Mouse (Mus musculus): Measurements from ENCODE around the gene Yjefn3. TPM values are rescaled to one million over a fixed set of nuclear protein-coding genes. Genes with fewer than 3 reads are reported as not detected.
"Not testable (repeated sequence)": the region's sequence is repeated elsewhere in the genome, so short reads cannot be mapped to it uniquely, and the experiment has no call there.

The Yjefn3 gene
- polyA plus RNA-seq (2015; fragmentation: Nextera tagmentation; extraction: Ambion mirVana): 5.9 and 10.1 TPM in 2 replicates

GRCm38 (mm10) chr8:69902163-69903062 is at the start of gene Yjefn3, which contains the start of the genes Tssk6 and Ndufa13:
TSS of gene Yjefn3 (minus strand) at chr8:69902712.
TSS of gene Tssk6 (plus strand) at chr8:69902184.
TSS of gene Ndufa13 (minus strand) at chr8:69902558.
- Histone ChIP-seq H3K4me2 (peak within 1 kb of the TSS; percentile 90), H3K9me3 (replicated peaks) (no peaks in the 10 kb centered on the region), H3K27me3 (no peaks in the 10 kb centered on the region), H3K36me3 (peaks cover 3% of the 10 kb centered on the region; the same call in 1 of the 2 replicates), H3K4me1 (replicated peaks) (peaks cover 57% of the 10 kb centered on the region), H3K4me3 (peak within 1 kb of the TSS; percentile 79), H3K9ac (peak within 1 kb of the TSS; percentile 71), H3K27ac (peak within 1 kb of the TSS; percentile 93)
- peak; percentile 12 for ATAC-seq (replicated peaks; ENCODE audit: insufficient number of reproducible peaks, insufficient read depth, low FRiP score, low read depth)
- WGBS: 4% methylated on average over 89 of the region's 89 CpGs

GRCm38 (mm10) chr8:69950300-69950699 is 47.8 kb upstream of the Yjefn3 start:
- 89% methylated on average over 2 of the region's 2 CpGs for WGBS
- H3K4me2 ChIP-seq: no peak overlapping the region
- H3K27me3 ChIP-seq: no peaks in the 10 kb centered on the region
- no peak overlapping the region for H3K27ac ChIP-seq
- H3K4me3 ChIP-seq: no peak overlapping the region
- H3K9me3 ChIP-seq (replicated peaks): no peaks in the 10 kb centered on the region
- no peak overlapping the region for H3K9ac ChIP-seq
- peaks cover 16% of the 10 kb centered on the region for H3K4me1 ChIP-seq (replicated peaks)
- 0 out of 2 replicates have a peak, but pooled peaks cover 8% of the 10 kb centered on the region for H3K36me3 ChIP-seq
- no peak for ATAC-seq (replicated peaks; ENCODE audit: insufficient number of reproducible peaks, insufficient read depth, low FRiP score, low read depth)

GRCm38 (mm10) chr8:69942495-69942894 is 40.0 kb upstream of the Yjefn3 start:
- 85% methylated on average over 3 of the region's 3 CpGs for WGBS
- H3K4me1 ChIP-seq (replicated peaks): peaks cover 59% of the 10 kb centered on the region
- not testable (repeated sequence) for H3K9ac ChIP-seq; H3K4me3 ChIP-seq; ATAC-seq (replicated peaks; ENCODE audit: insufficient number of reproducible peaks, insufficient read depth, low FRiP score, low read depth); H3K27ac ChIP-seq; H3K4me2 ChIP-seq; H3K36me3 ChIP-seq; H3K9me3 ChIP-seq (replicated peaks); H3K27me3 ChIP-seq

GRCm38 (mm10) chr8:69940386-69940785 is 37.9 kb upstream of the Yjefn3 start:
- 88% methylated on average over 2 of the region's 2 CpGs for WGBS
- peaks cover 80% of the 10 kb centered on the region for H3K4me1 ChIP-seq (replicated peaks)
- ATAC-seq (replicated peaks; ENCODE audit: insufficient number of reproducible peaks, insufficient read depth, low FRiP score, low read depth): no peak
- H3K9ac ChIP-seq: no peak overlapping the region
- H3K4me3 ChIP-seq: no peak overlapping the region
- H3K27me3 ChIP-seq: no peaks in the 10 kb centered on the region
- peak overlapping the region; percentile 71 for H3K27ac ChIP-seq
- H3K36me3 ChIP-seq: peaks cover 4% of the 10 kb centered on the region; the same call in 1 of the 2 replicates
- H3K4me2 ChIP-seq: no peak overlapping the region
- no peaks in the 10 kb centered on the region for H3K9me3 ChIP-seq (replicated peaks)

- H3K4me3 ChIP-seq: no peak overlapping the region
- peaks cover 86% of the 10 kb centered on the region for H3K4me1 ChIP-seq (replicated peaks)
- peak overlapping the region; percentile 71 for H3K27ac ChIP-seq
- H3K36me3 ChIP-seq: peaks cover 5% of the 10 kb centered on the region; the same call in 1 of the 2 replicates
- H3K9me3 ChIP-seq (replicated peaks): no peaks in the 10 kb centered on the region
- ATAC-seq (replicated peaks; ENCODE audit: insufficient number of reproducible peaks, insufficient read depth, low FRiP score, low read depth): peak; percentile 58; the same call in 1 of the 2 replicates
- no peaks in the 10 kb centered on the region for H3K27me3 ChIP-seq
- H3K9ac ChIP-seq: no peak overlapping the region
- H3K4me2 ChIP-seq: no peak overlapping the region
- 35% methylated on average over 3 of the region's 3 CpGs for WGBS
Measured at GRCm38 (mm10) chr8:69939633-69940032, 37.1 kb upstream of the Yjefn3 start.

- no peak for ATAC-seq (replicated peaks; ENCODE audit: insufficient number of reproducible peaks, insufficient read depth, low FRiP score, low read depth)
- Histone ChIP-seq H3K36me3 (peaks cover 5% of the 10 kb centered on the region; the same call in 1 of the 2 replicates), H3K4me3 (no peak overlapping the region), H3K9me3 (replicated peaks) (no peaks in the 10 kb centered on the region), H3K27ac (peak overlapping the region; percentile 38), H3K4me2 (no peak overlapping the region), H3K4me1 (replicated peaks) (peaks cover 80% of the 10 kb centered on the region), H3K9ac (no peak overlapping the region), H3K27me3 (no peaks in the 10 kb centered on the region)
- WGBS: 65% methylated on average over 6 of the region's 6 CpGs
Measured at GRCm38 (mm10) chr8:69938245-69938982, 35.9 kb upstream of the Yjefn3 start.

- Histone ChIP-seq H3K9ac (no peak overlapping the region), H3K4me3 (no peak overlapping the region), H3K9me3 (replicated peaks) (no peaks in the 10 kb centered on the region), H3K27me3 (no peaks in the 10 kb centered on the region), H3K36me3 (peaks cover 5% of the 10 kb centered on the region; the same call in 1 of the 2 replicates), H3K4me2 (no peak overlapping the region), H3K27ac (peak overlapping the region; percentile 92), H3K4me1 (replicated peaks) (peaks cover 74% of the 10 kb centered on the region)
- 77% methylated on average over 3 of the region's 3 CpGs for WGBS
- no peak for ATAC-seq (replicated peaks; ENCODE audit: insufficient number of reproducible peaks, insufficient read depth, low FRiP score, low read depth)
Measured at GRCm38 (mm10) chr8:69937466-69937865, 35.0 kb upstream of the Yjefn3 start.

GRCm38 (mm10) chr8:69936050-69936794 is 33.7 kb upstream of the Yjefn3 start:
- Histone ChIP-seq H3K4me3 (no peak overlapping the region), H3K9me3 (replicated peaks) (no peaks in the 10 kb centered on the region), H3K36me3 (peaks cover 5% of the 10 kb centered on the region; the same call in 1 of the 2 replicates), H3K27me3 (no peaks in the 10 kb centered on the region), H3K9ac (no peak overlapping the region), H3K4me2 (no peak overlapping the region), H3K27ac (peak overlapping the region; percentile 92), H3K4me1 (replicated peaks) (peaks cover 67% of the 10 kb centered on the region)
- ATAC-seq (replicated peaks; ENCODE audit: insufficient number of reproducible peaks, insufficient read depth, low FRiP score, low read depth): peak; percentile 86
- 32% methylated on average over 7 of the region's 7 CpGs for WGBS

- no peak overlapping the region for H3K4me2 ChIP-seq
- peak overlapping the region; percentile 92 for H3K27ac ChIP-seq
- H3K27me3 ChIP-seq: no peaks in the 10 kb centered on the region
- no peak for ATAC-seq (replicated peaks; ENCODE audit: insufficient number of reproducible peaks, insufficient read depth, low FRiP score, low read depth)
- no peak overlapping the region for H3K4me3 ChIP-seq
- peaks cover 5% of the 10 kb centered on the region; the same call in 1 of the 2 replicates for H3K36me3 ChIP-seq
- no peaks in the 10 kb centered on the region for H3K9me3 ChIP-seq (replicated peaks)
- peaks cover 60% of the 10 kb centered on the region for H3K4me1 ChIP-seq (replicated peaks)
- no peak overlapping the region for H3K9ac ChIP-seq
- WGBS: 92% methylated on average over 3 of the region's 3 CpGs
Measured at GRCm38 (mm10) chr8:69935431-69935830, 32.9 kb upstream of the Yjefn3 start.

- WGBS: 71% methylated on average over 5 of the region's 5 CpGs
- Histone ChIP-seq H3K4me2 (no peak overlapping the region), H3K4me1 (replicated peaks) (peaks cover 51% of the 10 kb centered on the region), H3K36me3 (peaks cover 5% of the 10 kb centered on the region; the same call in 1 of the 2 replicates), H3K27me3 (no peaks in the 10 kb centered on the region), H3K27ac (no peak overlapping the region), H3K9me3 (replicated peaks) (no peaks in the 10 kb centered on the region), H3K4me3 (no peak overlapping the region), H3K9ac (no peak overlapping the region)
- no peak for ATAC-seq (replicated peaks; ENCODE audit: insufficient number of reproducible peaks, insufficient read depth, low FRiP score, low read depth)
Measured at GRCm38 (mm10) chr8:69934582-69934981, 32.1 kb upstream of the Yjefn3 start.

All from heart, embryonic 15.5 days (tissue).